In genomic region chr12:99462846-99463245, GRCm38 (mm10) we compare ENCODE assay signal across 23 mouse cellular contexts.
A peak's percentile ranks its signal among the peaks of the same experiment; 100 is the strongest.
DNase-seq lines count a peak whose midpoint lies in the region; ATAC-seq and TF ChIP-seq lines count a peak whose summit lies in the region.
"Had no signal": no experiment of that assay in that cellular context is flagged by ENCODE, and none has a peak within 500 bp of the region (broad histone marks: within the 10 kb centered on the region; RNA-seq: fewer than 3 reads in every experiment).

No protein-coding gene starts in this region.

- H3K4me1 ChIP-seq in lung, embryonic 16.5 days (replicated peaks; ENCODE audit: control insufficient read depth, insufficient read depth, low read length) = peaks cover 12% of the 10 kb centered on the region
- peaks cover 16 to 28% of the 10 kb centered on the region in 2 experiments for H3K4me1 ChIP-seq in CH12.LX (ENCODE audit: control insufficient read depth in 1 of 2, insufficient read depth in 2 of 2)

- no peaks in the 10 kb centered on the region for H3K27me3 ChIP-seq in lung, embryonic 16.5 days (ENCODE audit: control insufficient read depth, insufficient read depth, low read depth, low read length)
- H3K27me3 ChIP-seq in CH12.LX (replicated peaks) = no peaks in the 10 kb centered on the region
- H3K27me3 ChIP-seq: embryonic facial prominence, embryonic 12.5 days; forebrain, embryonic 13.5 days; forebrain, embryonic 15.5 days had no signal

- TF ChIP-seq RAD21 in CH12.LX (IDR thresholded peaks at IDR 0.05; ENCODE audit: low read depth, low read length) = no peak

- no peak for TF ChIP-seq POLR2A in CH12.LX (IDR thresholded peaks at IDR 0.05; ENCODE audit: low read depth, low read length)

- no peak for TF ChIP-seq EP300 in CH12.LX (IDR thresholded peaks at IDR 0.05; ENCODE audit: low read length)

- no peak overlapping the region for H3K4me3 ChIP-seq in gastrocnemius, adult 2 months
- H3K4me3 ChIP-seq in lung, embryonic 16.5 days (ENCODE audit: low read length) = no peak overlapping the region
- no peak overlapping the region for H3K4me3 ChIP-seq in CH12.LX (replicated peaks in 1 of 3; ENCODE audit: low read depth in 2 of 3, low read length in 2 of 3, poor library complexity in 1 of 3)
- H3K4me3 ChIP-seq: embryonic facial prominence, embryonic 10.5 days; embryonic facial prominence, embryonic 12.5 days; forebrain, embryonic 13.5 days; forebrain, embryonic 15.5 days had no signal

- no peaks in the 10 kb centered on the region for H3K36me3 ChIP-seq in lung, embryonic 16.5 days (ENCODE audit: control insufficient read depth, insufficient read depth, low read length)
- H3K36me3 ChIP-seq in CH12.LX (replicated peaks in 1 of 2; ENCODE audit: control insufficient read depth in 1 of 2, insufficient read depth in 1 of 2, low read length in 1 of 2) = peaks cover 0 to 3% of the 10 kb centered on the region in 2 experiments
- H3K36me3 ChIP-seq: embryonic facial prominence, embryonic 10.5 days; embryonic facial prominence, embryonic 12.5 days; forebrain, embryonic 15.5 days had no signal

- no peak for TF ChIP-seq CTCF in gastrocnemius, adult 2 months (IDR thresholded peaks at IDR 0.05)
- TF ChIP-seq CTCF in CH12.LX (conservative IDR thresholded peaks at IDR 0.05 in 1 of 2, IDR thresholded peaks at IDR 0.05 in 1 of 2; ENCODE audit: low read depth in 2 of 2, low read length in 2 of 2) = no peak

- no peak overlapping the region for H3K9ac ChIP-seq in lung, embryonic 16.5 days (ENCODE audit: low read length)
- H3K9ac ChIP-seq in CH12.LX (ENCODE audit: insufficient read depth, low read depth) = no peak overlapping the region
- H3K9ac ChIP-seq: embryonic facial prominence, embryonic 12.5 days; forebrain, embryonic 13.5 days; forebrain, embryonic 15.5 days; forebrain, postnatal 0 days had no signal

- WGBS in lung, embryonic 16.5 days = 95% methylated on average over 1 of the region's 1 CpGs

- DNase-seq in gastrocnemius, adult 2 months = no peak
- DNase-seq in gastrocnemius, postnatal 25 days = no peak
- no peak for DNase-seq in lung, postnatal 10 days
- no peak for DNase-seq in CH12.LX (ENCODE audit: extremely low read depth)
- peak; percentile 18 for DNase-seq in Muller cell, postnatal 12 days (ENCODE audit: inconsistent ontology term)
- no peak for DNase-seq in adrenal gland, adult (ENCODE audit: inconsistent age in 2 of 2, low spot score in 1 of 2)
- DNase-seq: adrenal gland, adult 8-10 months; adrenal gland, postnatal 14 days; adrenal gland, postnatal 36 days; B cell, adult 2 months; cerebellum, adult 11-12 months; cerebellum, adult 2 months; cerebellum, adult 9-10 months; cerebellum, postnatal 10 days; cerebellum, postnatal 25 days; forebrain, postnatal 0 days had no signal

- no peaks in the 10 kb centered on the region for H3K9me3 ChIP-seq in lung, embryonic 16.5 days (ENCODE audit: control insufficient read depth, low read length)
- no peaks in the 10 kb centered on the region for H3K9me3 ChIP-seq in CH12.LX (replicated peaks; ENCODE audit: low read length)
- H3K9me3 ChIP-seq: embryonic facial prominence, embryonic 10.5 days; embryonic facial prominence, embryonic 12.5 days; forebrain, embryonic 13.5 days; forebrain, embryonic 15.5 days had no signal

- dilution Hi-C loops in CH12.LX (cut with MboI; ENCODE audit: extremely low pct_ligation_motif_present, extremely low pct_unique_long_range_greater_than_20kb, low sequenced_read_pairs) = no loop called here

- H3K27ac ChIP-seq in gastrocnemius, adult 2 months = 0 out of 2 replicates have a peak overlapping the region, but pooled peaks have one; percentile 3
- H3K27ac ChIP-seq in lung, embryonic 16.5 days (ENCODE audit: low read length) = peak overlapping the region; percentile 36
- no peak overlapping the region for H3K27ac ChIP-seq in CH12.LX (ENCODE audit: insufficient read depth, low read depth)
- H3K27ac ChIP-seq: embryonic facial prominence, embryonic 10.5 days; embryonic facial prominence, embryonic 12.5 days; forebrain, embryonic 13.5 days; forebrain, embryonic 15.5 days had no signal

- intact Hi-C loops in gastrocnemius, adult 2 months (cut with DNase I) = no loop called here

- no peak overlapping the region for H3K4me2 ChIP-seq in lung, embryonic 16.5 days (ENCODE audit: low read depth, low read length)
- H3K4me2 ChIP-seq in CH12.LX (ENCODE audit: insufficient read depth, low read depth, poor library complexity, severe bottlenecking) = peak overlapping the region; percentile 77
- H3K4me2 ChIP-seq: embryonic facial prominence, embryonic 12.5 days; forebrain, embryonic 13.5 days; forebrain, embryonic 15.5 days had no signal

- in situ Hi-C loops in CH12.LX (cut with MboI; ENCODE audit: low pct_ligation_motif_present, low pct_unique_long_range_greater_than_20kb, low sequenced_read_pairs) = no loop called here

- H3K79me2 ChIP-seq in CH12.LX (replicated peaks; ENCODE audit: control insufficient read depth, extremely low read depth, insufficient read depth, poor library complexity, severe bottlenecking) = no peaks in the 10 kb centered on the region

- no peak for ATAC-seq in lung, embryonic 16.5 days (ENCODE audit: low read depth)
- ATAC-seq in megakaryocyte-erythroid progenitor cell, adult 5-6 weeks (replicated peaks; ENCODE audit: low FRiP score, low TSS enrichment, poor library complexity, severe bottlenecking) = no peak
- ATAC-seq: CD4-positive, CD25-positive, alpha-beta regulatory T cell, adult 4 months; forebrain, embryonic 13.5 days; forebrain, embryonic 15.5 days; forebrain, postnatal 0 days had no signal

TF ChIP-seq in CH12.LX, 34 proteins besides CTCF, POLR2A, EP300 and RAD21:
- TF ChIP-seq ZNF384 (IDR thresholded peaks at IDR 0.05; ENCODE audit: low read depth, low read length) (peak; percentile 84), TCF12 (IDR thresholded peaks at IDR 0.05; ENCODE audit: low read depth, low read length) (no peak)
